Mouse (Mus musculus): ENCODE results near the gene Layn.

Gene Layn

GRCm38 (mm10) chr9:51076979-51077315 lies at the start of gene Layn:
Gene Layn (minus strand): TSS chr9:51077094.
- in situ Hi-C loops (cut with MboI, MseI): no loop called here

GRCm38 (mm10) chr9:51114767-51115166 lies 37.9 kb upstream of the Layn start:
- in situ Hi-C loops (cut with MboI, MseI): no loop called here

GRCm38 (mm10) chr9:51105751-51106150 lies 28.9 kb upstream of the Layn start:
- in situ Hi-C loops (cut with MboI, MseI): loop anchor here (10.0 kb wide), 1 partner anchor 999 kb away; no protein-coding TSS in a partner anchor

- in situ Hi-C loops (cut with MboI, MseI): loop anchor here (10.0 kb wide), 1 partner anchor 1001 kb away; no protein-coding TSS in a partner anchor
These were observed 27.1 kb upstream of the Layn start for GRCm38 (mm10) chr9:51103808-51104514.

GRCm38 (mm10) chr9:51102963-51103807 lies 26.3 kb upstream of the Layn start:
- in situ Hi-C loops (cut with MboI, MseI): loop anchor here (10.0 kb wide), 1 partner anchor 1002 kb away; no protein-coding TSS in a partner anchor

- in situ Hi-C loops (cut with MboI, MseI): loop anchor here (10.0 kb wide), 1 partner anchor 1003 kb away; no protein-coding TSS in a partner anchor
These were observed 25.0 kb upstream of the Layn start, which contains the start of gene 4833427G06Rik for GRCm38 (mm10) chr9:51101756-51102425. Gene 4833427G06Rik (minus strand): TSS chr9:51102078.

GRCm38 (mm10) chr9:51096306-51096705 lies 19.4 kb upstream of the Layn start:
- in situ Hi-C loops (cut with MboI, MseI): no loop called here

GRCm38 (mm10) chr9:51093697-51094096 lies 16.8 kb upstream of the Layn start:
- in situ Hi-C loops (cut with MboI, MseI): no loop called here

GRCm38 (mm10) chr9:51081614-51082013 lies 4.7 kb upstream of the Layn start:
- in situ Hi-C loops (cut with MboI, MseI): no loop called here

GRCm38 (mm10) chr9:51076300-51076978 lies 455 bp downstream of the Layn start:
- in situ Hi-C loops (cut with MboI, MseI): no loop called here

- in situ Hi-C loops (cut with MboI, MseI): no loop called here
These were observed 1.1 kb downstream of the Layn start for GRCm38 (mm10) chr9:51075780-51076179.

GRCm38 (mm10) chr9:51070801-51071200 lies 6.1 kb downstream of the Layn start:
- in situ Hi-C loops (cut with MboI, MseI): no loop called here

GRCm38 (mm10) chr9:51068202-51068601 lies 8.7 kb downstream of the Layn start:
- in situ Hi-C loops (cut with MboI, MseI): no loop called here

- in situ Hi-C loops (cut with MboI, MseI): no loop called here
These were observed 16.3 kb downstream of the Layn start, which contains the start of gene Btg4 for GRCm38 (mm10) chr9:51060601-51061000. Gene Btg4 (plus strand): TSS chr9:51060901.

- in situ Hi-C loops (cut with MboI, MseI): no loop called here
These were observed 17.9 kb downstream of the Layn start for GRCm38 (mm10) chr9:51058951-51059521.

GRCm38 (mm10) chr9:51056360-51057324 lies 20.3 kb downstream of the Layn start:
- in situ Hi-C loops (cut with MboI, MseI): no loop called here

GRCm38 (mm10) chr9:51052180-51052579 lies 24.7 kb downstream of the Layn start:
- in situ Hi-C loops (cut with MboI, MseI): no loop called here

- in situ Hi-C loops (cut with MboI, MseI): no loop called here
These were observed 34.8 kb downstream of the Layn start for GRCm38 (mm10) chr9:51042136-51042535.

- in situ Hi-C loops (cut with MboI, MseI): no loop called here
These were observed 35.4 kb downstream of the Layn start for GRCm38 (mm10) chr9:51041491-51041980.
